In the genomic region with DNA sequence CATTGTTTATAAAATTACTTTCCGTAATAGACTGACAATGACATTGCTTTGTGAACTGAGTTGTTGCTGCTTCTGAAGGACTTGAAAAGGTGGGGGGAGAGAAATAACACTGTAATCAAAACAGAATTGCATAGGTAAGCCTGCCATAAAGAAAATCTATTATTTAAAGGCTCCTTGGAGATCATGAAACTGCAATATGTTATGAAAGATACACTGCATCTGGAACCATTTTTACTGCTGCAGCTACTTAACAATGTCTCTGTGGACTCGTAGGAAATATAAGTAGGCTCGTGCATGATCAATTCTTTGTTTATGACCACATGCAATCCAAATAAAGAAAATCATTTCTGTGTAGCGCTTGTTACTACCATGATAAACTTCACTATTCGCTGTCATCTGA, we compare ENCODE assay signal across 25 mouse cellular contexts.
"Had no signal": no experiment of that assay in that cellular context is flagged by ENCODE, and none has a peak within 500 bp of the region (broad histone marks: within the 10 kb centered on the region; RNA-seq: fewer than 3 reads in every experiment).

No protein-coding gene starts in this region.

- H3K9ac ChIP-seq: heart, embryonic 13.5 days; heart, embryonic 15.5 days; hindbrain, embryonic 12.5 days; hindbrain, embryonic 14.5 days; intestine, embryonic 15.5 days; liver, embryonic 13.5 days had no signal

- H3K36me3 ChIP-seq: heart, embryonic 13.5 days; heart, embryonic 15.5 days; hindbrain, embryonic 12.5 days; intestine, embryonic 15.5 days; liver, embryonic 13.5 days had no signal

- H3K4me3 ChIP-seq: heart, adult 2 months; heart, embryonic 13.5 days; heart, embryonic 15.5 days; hindbrain, embryonic 12.5 days; intestine, embryonic 15.5 days; layer of hippocampus, adult 2 months; left cerebral cortex, adult 2 months; liver, embryonic 13.5 days had no signal

- H3K27ac ChIP-seq: heart, adult 2 months; heart, embryonic 13.5 days; heart, embryonic 15.5 days; hindbrain, embryonic 12.5 days; hindbrain, embryonic 14.5 days; intestine, embryonic 15.5 days; layer of hippocampus, adult 2 months; left cerebral cortex, adult 2 months; liver, embryonic 13.5 days had no signal

- H3K4me2 ChIP-seq: heart, embryonic 11.5 days; heart, embryonic 13.5 days; heart, embryonic 15.5 days; hindbrain, embryonic 12.5 days; hindbrain, embryonic 14.5 days; intestine, embryonic 15.5 days; liver, embryonic 11.5 days; liver, embryonic 13.5 days had no signal

- ATAC-seq: hindbrain, embryonic 16.5 days; inflammation-experienced regulatory T-cells, adult 6 months; intestine, embryonic 15.5 days; intestine, postnatal 0 days had no signal

- H3K9me3 ChIP-seq: heart, embryonic 13.5 days; heart, embryonic 15.5 days; hindbrain, embryonic 12.5 days; intestine, embryonic 15.5 days; liver, embryonic 13.5 days had no signal

- H3K4me1 ChIP-seq: heart, embryonic 13.5 days; heart, embryonic 15.5 days; hindbrain, embryonic 12.5 days; intestine, embryonic 15.5 days; liver, embryonic 13.5 days had no signal

- H3K27me3 ChIP-seq: heart, embryonic 13.5 days; heart, embryonic 15.5 days; hindbrain, embryonic 12.5 days; intestine, embryonic 15.5 days; liver, embryonic 13.5 days had no signal

- DNase-seq: gastrocnemius, postnatal 14 days; gastrocnemius, postnatal 36 days; heart, adult 11 months; heart, adult 2 months; heart, postnatal 14 days; heart, postnatal 36 days; kidney, adult 18-20 months; kidney, adult 8-10 months; kidney, postnatal 10 days; kidney, postnatal 25 days; kidney, postnatal 4 days; liver; liver, embryonic 13.5 days had no signal
